Mouse (Mus musculus): ENCODE results near the gene Scamp3.

DNA sequence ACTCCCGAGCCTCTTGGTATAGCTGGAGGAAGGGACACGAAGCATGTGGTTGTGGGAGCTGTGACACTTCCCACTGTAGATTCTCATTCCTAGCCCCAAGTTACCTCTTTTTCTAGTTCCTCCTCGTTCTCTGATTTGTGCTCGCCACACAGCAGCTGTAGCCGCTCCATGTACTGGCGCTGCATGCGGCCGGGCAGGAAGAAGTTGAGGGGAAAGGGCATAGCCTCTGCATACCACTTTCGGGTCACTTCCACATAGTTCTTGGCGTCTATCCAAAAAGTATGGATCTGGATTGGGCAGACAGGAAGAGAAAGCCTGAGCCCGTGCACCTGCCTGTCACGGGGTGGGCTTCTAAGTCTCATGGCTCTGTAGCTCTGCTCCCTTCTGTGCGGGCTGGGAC, 32.9 kb downstream of the Scamp3 start:
- TF ChIP-seq CTCF (IDR thresholded peaks at IDR 0.05; ENCODE audit: low read depth, low read length): no peak
- TF ChIP-seq POLR2A (IDR thresholded peaks at IDR 0.05; ENCODE audit: extremely low read depth, insufficient read depth, low read length): no peak

Measured in liver, adult 2 months (tissue).